Mouse (Mus musculus): Measurements from ENCODE around the gene Nt5c1b.

DNA sequence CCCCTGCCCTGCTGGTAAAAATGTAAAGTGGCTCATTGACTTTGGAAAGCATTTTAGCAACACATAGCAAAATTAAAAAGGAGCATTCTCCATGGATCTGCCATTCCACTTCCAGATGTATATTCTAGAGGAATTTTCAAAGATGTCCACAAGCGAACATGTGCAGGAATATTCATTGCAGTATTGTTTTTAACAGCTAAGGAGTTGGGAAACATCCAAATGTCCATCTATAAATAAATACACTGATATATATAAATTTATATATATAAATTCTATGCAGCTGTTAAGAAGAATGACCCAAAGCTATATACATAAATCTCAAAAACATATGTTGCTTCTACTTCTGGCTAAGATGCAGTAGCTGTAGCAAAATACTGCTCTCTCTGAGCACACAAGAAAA, 61.2 kb downstream of the Nt5c1b start:
- TF ChIP-seq CTCF (IDR thresholded peaks at IDR 0.05; ENCODE audit: borderline replicate concordance, insufficient read depth, low read length) (no peak), POLR2A (IDR thresholded peaks at IDR 0.05; ENCODE audit: low read depth, low read length) (no peak)
